Mouse (Mus musculus): ENCODE results near the gene Pla2g16.

GRCm38 (mm10) chr19:7605930-7606783, 48.9 kb downstream of the Pla2g16 start:
- TF ChIP-seq CTCF (IDR thresholded peaks at IDR 0.05; ENCODE audit: control insufficient read depth, insufficient read depth, insufficient replicate concordance, low read depth, low read length) (no peak), POLR2A (IDR thresholded peaks at IDR 0.05; ENCODE audit: control insufficient read depth, low read depth, low read length) (no peak)
